Comparison of ENCODE assay signal across 25 mouse cellular contexts in genomic region chr6:92526212-92526611, GRCm38 (mm10).
DNase-seq lines count a peak whose midpoint lies in the region; ATAC-seq and TF ChIP-seq lines count a peak whose summit lies in the region.
"Had no signal": no experiment of that assay in that cellular context is flagged by ENCODE, and none has a peak within 500 bp of the region (broad histone marks: within the 10 kb centered on the region; RNA-seq: fewer than 3 reads in every experiment).

No protein-coding gene starts in this region.

- no peak overlapping the region for H3K4me2 ChIP-seq in embryonic facial prominence, embryonic 13.5 days
- H3K4me2 ChIP-seq in kidney, postnatal 0 days (ENCODE audit: low read length): no peak overlapping the region
- no peak overlapping the region for H3K4me2 ChIP-seq in midbrain, embryonic 12.5 days (replicated peaks)
- H3K4me2 ChIP-seq in midbrain, embryonic 13.5 days (replicated peaks): no peak overlapping the region
- no peak overlapping the region for H3K4me2 ChIP-seq in embryonic facial prominence, embryonic 14.5 days (ENCODE audit: low read depth, low read length)
- H3K4me2 ChIP-seq: forebrain, embryonic 13.5 days; forebrain, embryonic 15.5 days had no signal

- ATAC-seq in embryonic facial prominence, embryonic 13.5 days (ENCODE audit: insufficient number of reproducible peaks, insufficient read depth, low FRiP score, low TSS enrichment, low read depth): 0 out of 2 replicates have a peak, but pooled peaks have one; percentile 43
- ATAC-seq in kidney, postnatal 0 days (replicated peaks; ENCODE audit: low FRiP score, low read depth): no peak
- no peak for ATAC-seq in midbrain, embryonic 12.5 days (ENCODE audit: low FRiP score, low read depth)
- ATAC-seq in midbrain, embryonic 13.5 days: no peak
- ATAC-seq in embryonic facial prominence, embryonic 14.5 days (ENCODE audit: low read depth): peak; percentile 41; the same call in 1 of the 2 replicates
- ATAC-seq: activated CD4-positive, CD25-positive, alpha-beta regulatory T cell, adult 4 months; CD4-positive, CD25-positive, alpha-beta regulatory T cell, adult 4 months; forebrain, embryonic 13.5 days; forebrain, embryonic 15.5 days; forebrain, postnatal 0 days; Patski had no signal

- DNase-seq in embryonic facial prominence, embryonic 10.5 days (ENCODE audit: low spot score): no peak
- peak; percentile 66 for DNase-seq in kidney, postnatal 0 days (ENCODE audit: low spot score)
- no peak for DNase-seq in kidney, adult 18-20 months
- DNase-seq in embryonic facial prominence, embryonic 14.5 days (ENCODE audit: low spot score): peak; percentile 64
- DNase-seq in testis, postnatal 14 days (ENCODE audit: low spot score): no peak
- DNase-seq: adrenal gland, adult 8-10 months; adrenal gland, postnatal 14 days; adrenal gland, postnatal 36 days; B cell, adult 2 months; cerebellum, adult 11-12 months; cerebellum, adult 2 months; cerebellum, adult 9-10 months; cerebellum, postnatal 10 days; cerebellum, postnatal 25 days; forebrain, postnatal 0 days had no signal

- H3K4me1 ChIP-seq in embryonic facial prominence, embryonic 13.5 days: peaks cover 28% of the 10 kb centered on the region
- no peaks in the 10 kb centered on the region for H3K4me1 ChIP-seq in embryonic facial prominence, embryonic 10.5 days
- no peaks in the 10 kb centered on the region for H3K4me1 ChIP-seq in kidney, postnatal 0 days (replicated peaks; ENCODE audit: insufficient read depth, low read length)
- H3K4me1 ChIP-seq in midbrain, embryonic 12.5 days: 0 out of 2 replicates have a peak, but pooled peaks cover 6% of the 10 kb centered on the region
- peaks cover 12% of the 10 kb centered on the region; the same call in 1 of the 2 replicates for H3K4me1 ChIP-seq in midbrain, embryonic 13.5 days (replicated peaks)
- peaks cover 7% of the 10 kb centered on the region; the same call in 1 of the 2 replicates for H3K4me1 ChIP-seq in embryonic facial prominence, embryonic 14.5 days (ENCODE audit: control insufficient read depth, insufficient read depth, low read length)

- TF ChIP-seq CTCF in kidney, postnatal 0 days (IDR thresholded peaks at IDR 0.05; ENCODE audit: low read depth): no peak

- no peaks in the 10 kb centered on the region for H3K36me3 ChIP-seq in embryonic facial prominence, embryonic 13.5 days
- no peaks in the 10 kb centered on the region for H3K36me3 ChIP-seq in embryonic facial prominence, embryonic 10.5 days (replicated peaks)
- no peaks in the 10 kb centered on the region for H3K36me3 ChIP-seq in kidney, postnatal 0 days (ENCODE audit: insufficient read depth, low read length)
- no peaks in the 10 kb centered on the region for H3K36me3 ChIP-seq in midbrain, embryonic 12.5 days
- H3K36me3 ChIP-seq in midbrain, embryonic 13.5 days: no peaks in the 10 kb centered on the region
- no peaks in the 10 kb centered on the region for H3K36me3 ChIP-seq in embryonic facial prominence, embryonic 14.5 days (ENCODE audit: control insufficient read depth, insufficient read depth, low read length)
- H3K36me3 ChIP-seq: forebrain, embryonic 15.5 days; G1E had no signal

- peak overlapping the region; percentile 39 for H3K27ac ChIP-seq in embryonic facial prominence, embryonic 13.5 days
- no peak overlapping the region for H3K27ac ChIP-seq in embryonic facial prominence, embryonic 10.5 days (replicated peaks)
- H3K27ac ChIP-seq in kidney, postnatal 0 days: no peak overlapping the region
- 0 out of 2 replicates have a peak overlapping the region, but pooled peaks have one; percentile 21 for H3K27ac ChIP-seq in midbrain, embryonic 12.5 days (replicated peaks)
- H3K27ac ChIP-seq in midbrain, embryonic 13.5 days: no peak overlapping the region
- no peak overlapping the region for H3K27ac ChIP-seq in embryonic facial prominence, embryonic 14.5 days (replicated peaks; ENCODE audit: low read depth, low read length)
- H3K27ac ChIP-seq: forebrain, embryonic 13.5 days; forebrain, embryonic 15.5 days had no signal

- WGBS in embryonic facial prominence, embryonic 13.5 days: 39% methylated on average over 3 of the region's 3 CpGs
- 62% methylated on average over 3 of the region's 3 CpGs for WGBS in embryonic facial prominence, embryonic 10.5 days
- WGBS in kidney, postnatal 0 days: 17% methylated on average over 3 of the region's 3 CpGs
- WGBS in midbrain, embryonic 12.5 days: 78% methylated on average over 3 of the region's 3 CpGs
- 77% methylated on average over 3 of the region's 3 CpGs for WGBS in midbrain, embryonic 13.5 days
- 42% methylated on average over 3 of the region's 3 CpGs for WGBS in embryonic facial prominence, embryonic 14.5 days

- no peaks in the 10 kb centered on the region for H3K9me3 ChIP-seq in embryonic facial prominence, embryonic 13.5 days
- H3K9me3 ChIP-seq in embryonic facial prominence, embryonic 10.5 days: no peaks in the 10 kb centered on the region
- H3K9me3 ChIP-seq in kidney, postnatal 0 days (replicated peaks; ENCODE audit: low read length): no peaks in the 10 kb centered on the region
- no peaks in the 10 kb centered on the region for H3K9me3 ChIP-seq in midbrain, embryonic 12.5 days
- no peaks in the 10 kb centered on the region for H3K9me3 ChIP-seq in midbrain, embryonic 13.5 days
- H3K9me3 ChIP-seq in embryonic facial prominence, embryonic 14.5 days (ENCODE audit: control insufficient read depth, low read length): no peaks in the 10 kb centered on the region
- H3K9me3 ChIP-seq: forebrain, embryonic 13.5 days; forebrain, embryonic 15.5 days; G1E had no signal

- H3K4me3 ChIP-seq in embryonic facial prominence, embryonic 13.5 days: no peak overlapping the region
- H3K4me3 ChIP-seq in embryonic facial prominence, embryonic 10.5 days: no peak overlapping the region
- no peak overlapping the region for H3K4me3 ChIP-seq in kidney, postnatal 0 days (replicated peaks; ENCODE audit: low read depth, low read length)
- H3K4me3 ChIP-seq in midbrain, embryonic 12.5 days: no peak overlapping the region
- H3K4me3 ChIP-seq in midbrain, embryonic 13.5 days (replicated peaks): no peak overlapping the region
- no peak overlapping the region for H3K4me3 ChIP-seq in embryonic facial prominence, embryonic 14.5 days (ENCODE audit: low read depth, low read length)
- H3K4me3 ChIP-seq: forebrain, embryonic 13.5 days; forebrain, embryonic 15.5 days had no signal

- H3K9ac ChIP-seq in embryonic facial prominence, embryonic 13.5 days: no peak overlapping the region
- no peak overlapping the region for H3K9ac ChIP-seq in kidney, postnatal 0 days (ENCODE audit: low read depth, low read length)
- H3K9ac ChIP-seq in midbrain, embryonic 12.5 days (replicated peaks): no peak overlapping the region
- no peak overlapping the region for H3K9ac ChIP-seq in midbrain, embryonic 13.5 days (replicated peaks)
- no peak overlapping the region for H3K9ac ChIP-seq in embryonic facial prominence, embryonic 14.5 days (ENCODE audit: low read depth, low read length)
- H3K9ac ChIP-seq: forebrain, embryonic 13.5 days; forebrain, embryonic 15.5 days; forebrain, postnatal 0 days had no signal

- no peaks in the 10 kb centered on the region for H3K27me3 ChIP-seq in embryonic facial prominence, embryonic 13.5 days
- H3K27me3 ChIP-seq in embryonic facial prominence, embryonic 10.5 days (replicated peaks; ENCODE audit: low read depth, poor library complexity, severe bottlenecking): no peaks in the 10 kb centered on the region
- no peaks in the 10 kb centered on the region for H3K27me3 ChIP-seq in kidney, postnatal 0 days (ENCODE audit: insufficient read depth, low read length)
- no peaks in the 10 kb centered on the region for H3K27me3 ChIP-seq in midbrain, embryonic 12.5 days
- no peaks in the 10 kb centered on the region for H3K27me3 ChIP-seq in midbrain, embryonic 13.5 days
- H3K27me3 ChIP-seq in embryonic facial prominence, embryonic 14.5 days (replicated peaks; ENCODE audit: control insufficient read depth, insufficient read depth, low read length): no peaks in the 10 kb centered on the region
- H3K27me3 ChIP-seq: CH12.LX; forebrain, embryonic 13.5 days; forebrain, embryonic 15.5 days; Patski had no signal

Comparison
In these comparisons a context has a peak if more than half of its experiments do, and no peak if none do; other contexts are left out.
1. H3K27ac ChIP-seq: peak in embryonic facial prominence, embryonic 13.5 days (single experiment) and midbrain, embryonic 12.5 days (single experiment); none in embryonic facial prominence, embryonic 10.5 days (single experiment), kidney, postnatal 0 days (single experiment), midbrain, embryonic 13.5 days (single experiment) and embryonic facial prominence, embryonic 14.5 days (single experiment).
2. DNase-seq: peak in kidney, postnatal 0 days (single experiment) and embryonic facial prominence, embryonic 14.5 days (single experiment); none in embryonic facial prominence, embryonic 10.5 days (single experiment), kidney, adult 18-20 months (single experiment) and testis, postnatal 14 days (single experiment).
3. ATAC-seq: peak in embryonic facial prominence, embryonic 13.5 days (single experiment) and embryonic facial prominence, embryonic 14.5 days (single experiment); none in kidney, postnatal 0 days (single experiment), midbrain, embryonic 12.5 days (single experiment) and midbrain, embryonic 13.5 days (single experiment).